Mouse (Mus musculus) MEL (cell line): ENCODE data around the gene Tfdp2.

ENCODE experiments used
- CTCF ChIP-seq, 3 experiments: IDR thresholded peaks in 2 of 3; conservative IDR thresholded peaks in 1 of 3; 2 replicates each; pipeline ENCODE4 v1.5.1; 2011 to 2012; ENCODE audit warnings: low read length in 3 of 3, low read depth in 2 of 3, mild to moderate bottlenecking in 2 of 3, improper control_type of control experiment in 1 of 3, inconsistent platforms in 1 of 3, mixed read lengths in 1 of 3, moderate library complexity in 1 of 3; ENCODE audit not compliant: control insufficient read depth in 1 of 3, insufficient read depth in 1 of 3, poor library complexity in 1 of 3, severe bottlenecking in 1 of 3
- ZC3H11A ChIP-seq: IDR thresholded peaks from 2 replicates; pipeline ENCODE4 v1.6.1; 2012; ENCODE audit warnings: low read depth, mild to moderate bottlenecking, inconsistent platforms, low read length, improper control_type of control experiment

GRCm38 (mm10) chr9:96159047-96159446 lies 37.0 kb upstream of the Tfdp2 start:
- TF ChIP-seq ZC3H11A (no peak), CTCF (IDR thresholded peaks at IDR 0.05 in 2 of 3, conservative IDR thresholded peaks at IDR 0.05 in 1 of 3; ENCODE audit: control insufficient read depth in 1 of 3, insufficient read depth in 1 of 3, low read depth in 2 of 3, low read length in 3 of 3, poor library complexity in 1 of 3, severe bottlenecking in 1 of 3) (no peak)
